Mouse (Mus musculus): ENCODE measurements at regions not wholly inside any gene's neighbourhood (a gene's known extent, or its start where the extent isn't known, plus 50 kb on each side); places are given as distances from the start of the nearest gene placed in this dataset.

- DNase-seq = no peak
Observed at GRCm38 (mm10) chr8:128164976-128165375, 193.4 kb upstream of the Nrp1 start.

GRCm38 (mm10) chr8:128165591-128165990 lies 192.8 kb upstream of the Nrp1 start:
- DNase-seq = no peak

GRCm38 (mm10) chr8:128166097-128166496 lies 192.3 kb upstream of the Nrp1 start:
- no peak for DNase-seq

- DNase-seq = no peak
Observed at GRCm38 (mm10) chr8:128168819-128169218, 189.6 kb upstream of the Nrp1 start.

- no peak for DNase-seq
Observed at GRCm38 (mm10) chr8:128171116-128171515, 187.3 kb upstream of the Nrp1 start.

GRCm38 (mm10) chr8:128180214-128180613 lies 178.2 kb upstream of the Nrp1 start:
- no peak for DNase-seq

- no peak for DNase-seq
Observed at GRCm38 (mm10) chr8:128183081-128183480, 175.3 kb upstream of the Nrp1 start.

GRCm38 (mm10) chr8:128188321-128188720 lies 170.1 kb upstream of the Nrp1 start:
- DNase-seq = no peak

GRCm38 (mm10) chr8:128193293-128193887 lies 165.0 kb upstream of the Nrp1 start:
- no peak for DNase-seq

GRCm38 (mm10) chr8:128200815-128201214 lies 157.6 kb upstream of the Nrp1 start:
- DNase-seq = no peak

GRCm38 (mm10) chr8:128201635-128202034 lies 156.8 kb upstream of the Nrp1 start:
- DNase-seq = no peak

GRCm38 (mm10) chr8:128202158-128202886 lies 156.1 kb upstream of the Nrp1 start:
- no peak for DNase-seq

GRCm38 (mm10) chr8:128204803-128205202 lies 153.6 kb upstream of the Nrp1 start:
- DNase-seq = no peak

GRCm38 (mm10) chr8:128207138-128207537 lies 151.3 kb upstream of the Nrp1 start:
- DNase-seq = no peak

GRCm38 (mm10) chr8:128210761-128211160 lies 147.6 kb upstream of the Nrp1 start:
- DNase-seq = peak; percentile 25

- DNase-seq = no peak
Observed at GRCm38 (mm10) chr8:128212223-128212622, 146.2 kb upstream of the Nrp1 start.

- no peak for DNase-seq
Observed at GRCm38 (mm10) chr8:128214256-128214655, 144.1 kb upstream of the Nrp1 start.

- DNase-seq = no peak
Observed at GRCm38 (mm10) chr8:128218886-128219285, 139.5 kb upstream of the Nrp1 start.

GRCm38 (mm10) chr8:128219539-128219938 lies 138.9 kb upstream of the Nrp1 start:
- DNase-seq = peak; percentile 91

- no peak for DNase-seq
Observed at GRCm38 (mm10) chr8:128223092-128223491, 135.3 kb upstream of the Nrp1 start.

- DNase-seq = peak; percentile 60
Observed at GRCm38 (mm10) chr8:128223522-128223921, 134.9 kb upstream of the Nrp1 start.

GRCm38 (mm10) chr8:128225123-128225522 lies 133.3 kb upstream of the Nrp1 start:
- no peak for DNase-seq

GRCm38 (mm10) chr8:128235071-128235470 lies 123.3 kb upstream of the Nrp1 start:
- no peak for DNase-seq

- no peak for DNase-seq
Observed at GRCm38 (mm10) chr8:128235527-128235926, 122.9 kb upstream of the Nrp1 start.

Measured in heart, postnatal 4 days (tissue).